Mouse (Mus musculus): ENCODE results near the gene Epx. TPM values are rescaled to one million over a fixed set of nuclear protein-coding genes. Genes with fewer than 3 reads are reported as not detected.
"Not testable (repeated sequence)": the region's sequence is repeated elsewhere in the genome, so short reads cannot be mapped to it uniquely, and the experiment has no call there.

Gene Epx
- polyA plus RNA-seq, 1 experiment from 2014 or later: 3.0 TPM

- no peak overlapping the region for H3K27ac ChIP-seq
- H3K4me1 ChIP-seq (replicated peaks): no peaks in the 10 kb centered on the region
- no peak overlapping the region for H3K4me3 ChIP-seq (replicated peaks)
- H3K4me2 ChIP-seq: no peak overlapping the region
- ATAC-seq (ENCODE audit: low read depth) (no peak), DNase-seq (no peak)
- no peaks in the 10 kb centered on the region for H3K9me3 ChIP-seq (replicated peaks)
- H3K9ac ChIP-seq: no peak overlapping the region
- WGBS (ENCODE audit: insufficient replicate concordance): 52% methylated on average over 2 of the region's 2 CpGs
- 0 out of 2 replicates have a peak, but pooled peaks cover 4% of the 10 kb centered on the region for H3K27me3 ChIP-seq
- no peaks in the 10 kb centered on the region for H3K36me3 ChIP-seq
These were observed 5.2 kb downstream of the Epx start for GRCm38 (mm10) chr11:87870096-87870495.

DNA sequence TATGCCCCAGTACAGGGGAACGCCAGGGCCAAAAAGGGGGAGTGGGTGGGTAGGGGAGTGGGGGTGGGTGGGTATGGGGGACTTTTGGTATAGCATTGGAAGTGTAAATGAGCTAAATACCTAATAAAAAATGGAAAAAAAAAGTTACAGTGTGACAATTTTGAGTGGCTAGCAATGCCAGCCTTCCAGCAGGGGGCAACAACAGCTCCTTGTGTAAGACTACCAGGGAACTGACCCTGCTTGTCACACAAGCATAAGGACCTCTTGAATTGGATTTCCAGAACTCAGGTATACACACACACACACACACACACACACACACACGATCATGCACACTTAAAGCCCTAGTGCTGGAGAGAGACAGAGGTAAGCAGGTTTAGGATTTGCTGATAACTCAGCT, 8.4 kb downstream of the Epx start:
- DNase-seq; H3K9ac ChIP-seq; H3K27ac ChIP-seq; H3K9me3 ChIP-seq (replicated peaks); H3K36me3 ChIP-seq; H3K4me2 ChIP-seq; H3K27me3 ChIP-seq; H3K4me1 ChIP-seq (replicated peaks); ATAC-seq (ENCODE audit: low read depth); H3K4me3 ChIP-seq (replicated peaks): not testable (repeated sequence)
- WGBS (ENCODE audit: insufficient replicate concordance): 47% methylated on average over 1 of the region's 2 CpGs

GRCm38 (mm10) chr11:87862805-87863204, 12.5 kb downstream of the Epx start:
- DNase-seq: no peak

DNA sequence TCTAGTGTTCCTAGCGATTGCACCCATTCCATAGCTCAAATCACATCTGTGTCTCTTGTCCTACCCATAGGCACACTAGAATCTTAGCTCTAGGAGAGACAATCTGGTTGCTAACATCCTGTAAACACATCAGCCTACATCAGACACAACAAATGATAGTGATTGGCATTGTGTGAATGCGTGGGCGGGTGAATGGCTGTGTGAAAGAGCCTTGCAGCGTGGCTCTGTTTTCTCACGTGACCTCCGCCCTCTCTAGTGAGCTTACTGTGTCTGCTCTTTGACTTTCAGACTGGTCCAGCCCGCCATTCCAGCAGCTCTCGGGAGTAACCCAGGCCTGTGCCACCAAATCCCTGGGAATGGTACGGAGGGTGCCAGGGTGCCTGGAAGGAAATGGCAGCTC, 14.9 kb downstream of the Epx start:
- Histone ChIP-seq H3K4me1 (replicated peaks) (no peaks in the 10 kb centered on the region), H3K27me3 (no peaks in the 10 kb centered on the region), H3K36me3 (peaks cover 4% of the 10 kb centered on the region; the same call in 1 of the 2 replicates), H3K9me3 (replicated peaks) (no peaks in the 10 kb centered on the region), H3K4me2 (no peak overlapping the region), H3K9ac (no peak overlapping the region), H3K27ac (no peak overlapping the region), H3K4me3 (replicated peaks) (no peak overlapping the region)
- DNase-seq (no peak), ATAC-seq (ENCODE audit: low read depth) (no peak)
- 78% methylated on average over 9 of the region's 9 CpGs for WGBS (ENCODE audit: insufficient replicate concordance)

More at GRCm38 (mm10) chr11:87862805-87863204, 12.5 kb downstream of the Epx start:
- Histone ChIP-seq H3K27me3 (no peaks in the 10 kb centered on the region), H3K36me3 (no peaks in the 10 kb centered on the region), H3K9ac (no peak overlapping the region), H3K4me1 (replicated peaks) (no peaks in the 10 kb centered on the region), H3K4me3 (replicated peaks) (no peak overlapping the region), H3K9me3 (replicated peaks) (no peaks in the 10 kb centered on the region), H3K4me2 (no peak overlapping the region), H3K27ac (no peak overlapping the region)
- 72% methylated on average over 13 of the region's 13 CpGs for WGBS (ENCODE audit: insufficient replicate concordance)
- no peak for ATAC-seq (ENCODE audit: low read depth)

GRCm38 (mm10) chr11:87859273-87859672, 16.1 kb downstream of the Epx start:
- Histone ChIP-seq H3K9me3 (replicated peaks) (no peaks in the 10 kb centered on the region), H3K4me2 (no peak overlapping the region), H3K9ac (no peak overlapping the region), H3K36me3 (peaks cover 4% of the 10 kb centered on the region; the same call in 1 of the 2 replicates), H3K27ac (no peak overlapping the region), H3K4me3 (replicated peaks) (no peak overlapping the region), H3K4me1 (replicated peaks) (no peaks in the 10 kb centered on the region), H3K27me3 (no peaks in the 10 kb centered on the region)
- 75% methylated on average over 11 of the region's 11 CpGs for WGBS (ENCODE audit: insufficient replicate concordance)
- ATAC-seq (ENCODE audit: low read depth): no peak
- DNase-seq: no peak

DNA sequence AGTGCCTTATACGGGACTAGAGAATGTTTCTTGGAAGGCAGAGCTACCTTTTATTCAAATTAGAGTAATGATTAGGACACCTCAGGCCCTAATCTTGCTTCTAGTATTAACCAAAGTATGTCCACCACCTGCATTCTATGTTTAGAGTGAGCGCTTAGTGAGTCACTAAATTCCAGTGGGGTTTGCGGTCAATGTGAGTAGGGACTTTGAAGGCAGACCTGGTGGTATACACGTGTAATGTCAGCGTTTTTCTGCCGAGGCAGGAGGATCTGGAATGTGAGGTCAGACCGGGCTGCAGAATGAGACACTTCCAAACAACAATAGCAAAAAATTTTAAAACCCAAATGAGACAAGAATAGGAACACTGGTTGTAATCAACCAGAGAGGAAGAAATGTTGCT, 20.8 kb downstream of the Epx start:
- Histone ChIP-seq H3K27me3 (no peaks in the 10 kb centered on the region), H3K4me2 (no peak overlapping the region), H3K9me3 (replicated peaks) (no peaks in the 10 kb centered on the region), H3K27ac (no peak overlapping the region), H3K4me3 (replicated peaks) (no peak overlapping the region), H3K36me3 (peaks cover 4% of the 10 kb centered on the region; the same call in 1 of the 2 replicates), H3K9ac (no peak overlapping the region), H3K4me1 (replicated peaks) (peaks cover 14% of the 10 kb centered on the region)
- WGBS (ENCODE audit: insufficient replicate concordance): 67% methylated on average over 7 of the region's 7 CpGs
- no peak for DNase-seq
- ATAC-seq (ENCODE audit: low read depth): no peak

DNA sequence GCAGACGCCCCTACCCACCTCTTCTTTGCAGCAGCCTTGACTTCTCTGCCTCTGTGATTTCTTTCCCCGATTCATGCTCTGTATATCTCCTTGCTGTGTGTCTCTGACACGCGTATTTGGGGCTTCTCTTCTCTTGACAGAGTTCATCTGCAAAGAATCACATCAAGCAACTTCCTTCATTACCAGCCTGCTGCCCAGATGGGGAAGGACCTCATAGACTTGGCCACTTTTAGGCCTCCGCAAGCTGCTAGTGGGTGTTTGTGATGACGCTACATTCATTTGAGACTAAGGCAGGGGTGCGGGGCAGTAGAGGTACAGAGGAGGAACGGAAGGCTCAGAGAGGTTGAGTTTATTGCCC, 21.8 kb downstream of the Epx start:
- Histone ChIP-seq H3K9ac (peak overlapping the region; percentile 18; the same call in 1 of the 2 replicates), H3K27me3 (no peaks in the 10 kb centered on the region), H3K4me3 (replicated peaks) (peak overlapping the region; percentile 67), H3K9me3 (replicated peaks) (no peaks in the 10 kb centered on the region), H3K4me1 (replicated peaks) (peaks cover 14% of the 10 kb centered on the region), H3K36me3 (peaks cover 4% of the 10 kb centered on the region; the same call in 1 of the 2 replicates), H3K4me2 (peak overlapping the region; percentile 70), H3K27ac (no peak overlapping the region)
- no peak for DNase-seq
- ATAC-seq (ENCODE audit: low read depth): no peak
- WGBS (ENCODE audit: insufficient replicate concordance): 40% methylated on average over 8 of the region's 8 CpGs

GRCm38 (mm10) chr11:87852690-87853596, 22.4 kb downstream of the Epx start, which contains the start of gene Mks1:
TSS of gene Mks1 (plus strand) at chr11:87853215.
- peak; percentile 79 for DNase-seq
- H3K27me3 ChIP-seq: no peaks in the 10 kb centered on the region
- peaks cover 4% of the 10 kb centered on the region; the same call in 1 of the 2 replicates for H3K36me3 ChIP-seq
- peak within 1 kb of the TSS; percentile 18; the same call in 1 of the 2 replicates for H3K9ac ChIP-seq
- H3K4me2 ChIP-seq: peak within 1 kb of the TSS; percentile 70
- no peaks in the 10 kb centered on the region for H3K9me3 ChIP-seq (replicated peaks)
- 3% methylated on average over 40 of the region's 40 CpGs for WGBS (ENCODE audit: insufficient replicate concordance)
- peak; percentile 79 for ATAC-seq (ENCODE audit: low read depth)
- peaks cover 14% of the 10 kb centered on the region for H3K4me1 ChIP-seq (replicated peaks)
- peak within 1 kb of the TSS; percentile 67 for H3K4me3 ChIP-seq (replicated peaks)
- H3K27ac ChIP-seq: no peak within 1 kb of the TSS

GRCm38 (mm10) chr11:87847884-87848283, 27.5 kb downstream of the Epx start:
- no peak overlapping the region for H3K9ac ChIP-seq
- no peaks in the 10 kb centered on the region for H3K27me3 ChIP-seq
- H3K4me2 ChIP-seq: no peak overlapping the region
- H3K9me3 ChIP-seq (replicated peaks): no peaks in the 10 kb centered on the region
- no peak overlapping the region for H3K4me3 ChIP-seq (replicated peaks)
- no peaks in the 10 kb centered on the region for H3K36me3 ChIP-seq
- no peak overlapping the region for H3K27ac ChIP-seq
- ATAC-seq (ENCODE audit: low read depth) (no peak), DNase-seq (no peak)
- peaks cover 3% of the 10 kb centered on the region; the same call in 1 of the 2 replicates for H3K4me1 ChIP-seq (replicated peaks)
- 50% methylated on average over 6 of the region's 6 CpGs for WGBS (ENCODE audit: insufficient replicate concordance)

- Histone ChIP-seq H3K4me3 (replicated peaks) (no peak overlapping the region), H3K27ac (no peak overlapping the region), H3K4me1 (replicated peaks) (no peaks in the 10 kb centered on the region), H3K9me3 (replicated peaks) (no peaks in the 10 kb centered on the region), H3K27me3 (no peaks in the 10 kb centered on the region), H3K9ac (no peak overlapping the region), H3K4me2 (no peak overlapping the region), H3K36me3 (no peaks in the 10 kb centered on the region)
- DNase-seq: no peak
- 69% methylated on average over 12 of the region's 12 CpGs for WGBS (ENCODE audit: insufficient replicate concordance)
- ATAC-seq (ENCODE audit: low read depth): no peak
These were observed 28.3 kb downstream of the Epx start for GRCm38 (mm10) chr11:87846968-87847600.

DNA sequence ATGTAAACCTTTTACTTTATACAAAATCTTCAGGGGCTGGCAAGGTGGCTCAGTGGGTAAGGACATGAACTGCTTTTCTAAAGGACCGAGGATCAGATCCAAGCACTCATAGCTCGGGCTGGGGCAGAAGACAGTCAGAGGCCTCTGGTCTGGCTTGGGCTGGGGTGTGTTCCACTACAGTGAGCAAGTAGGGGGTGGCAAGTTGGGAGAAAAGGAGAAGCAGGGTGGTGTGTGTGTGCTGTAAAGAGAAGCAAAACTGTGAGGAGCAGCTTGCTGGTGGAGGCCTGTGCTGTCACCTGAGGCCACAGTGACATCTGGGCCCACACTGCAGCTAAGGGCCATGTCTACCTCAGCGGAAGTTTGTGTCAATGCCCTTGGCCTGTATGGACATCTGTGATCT, 33.9 kb downstream of the Epx start:
- H3K27ac ChIP-seq: no peak overlapping the region
- H3K9me3 ChIP-seq (replicated peaks): no peaks in the 10 kb centered on the region
- H3K9ac ChIP-seq: no peak overlapping the region
- no peak for DNase-seq
- ATAC-seq (ENCODE audit: low read depth): no peak
- H3K4me2 ChIP-seq: no peak overlapping the region
- 69% methylated on average over 3 of the region's 3 CpGs for WGBS (ENCODE audit: insufficient replicate concordance)
- no peaks in the 10 kb centered on the region for H3K27me3 ChIP-seq
- H3K4me3 ChIP-seq (replicated peaks): no peak overlapping the region
- H3K36me3 ChIP-seq: no peaks in the 10 kb centered on the region
- H3K4me1 ChIP-seq (replicated peaks): no peaks in the 10 kb centered on the region
